Mouse (Mus musculus) C2C12 (cell line): Measurements from ENCODE around the gene Gm15557.

Experiments used
- CEBPB ChIP-seq: IDR thresholded peaks from one replicate; pipeline ENCODE4 v1.6.1; 2011; ENCODE audit warnings: low read depth, mild to moderate bottlenecking, control low read depth, moderate library complexity
- CTCF ChIP-seq: IDR thresholded peaks from one replicate; pipeline ENCODE4 v1.5.1; 2011; ENCODE audit not compliant: control insufficient read depth, insufficient read depth, insufficient read length
- MAX ChIP-seq: IDR thresholded peaks from one replicate; pipeline ENCODE4 v1.6.1; 2011; ENCODE audit warnings: mild to moderate bottlenecking, control low read depth

- TF ChIP-seq CTCF (no peak), MAX (no peak), CEBPB (no peak)
Observed at GRCm38 (mm10) chr2:155923143-155923542, 17.4 kb upstream of the Gm15557 start.
